Mouse (Mus musculus) brain, embryonic 14.5 days (tissue): ENCODE data around the gene Angel1.

ENCODE experiments used
- CTCF ChIP-seq: fragments of 200-500 bp; IDR thresholded peaks from 2 replicates; pipeline ENCODE4 v1.5.1; 2012; ENCODE audit warnings: inconsistent platforms, mild to moderate bottlenecking, moderate library complexity, borderline replicate concordance; ENCODE audit not compliant: insufficient read depth, insufficient read length; ENCODE audit errors: extremely low read depth
- POLR2A ChIP-seq: fragments of 200-500 bp; IDR thresholded peaks from 2 replicates; pipeline ENCODE4 v1.6.1; 2012; ENCODE audit warnings: mild to moderate bottlenecking, inconsistent platforms, borderline replicate concordance; ENCODE audit not compliant: poor library complexity, insufficient read depth, insufficient read length, severe bottlenecking; ENCODE audit errors: extremely low read depth

GRCm38 (mm10) chr12:86719961-86720639, 6.2 kb downstream of the Angel1 start:
- TF ChIP-seq POLR2A (no peak), CTCF (no peak)
